Mouse (Mus musculus) liver, adult 10 weeks (tissue): Measurements from ENCODE around the gene Gm10251. TPM values are rescaled to one million over a fixed set of nuclear protein-coding genes. Genes with fewer than 3 reads are reported as not detected.

Source experiments
- polyA plus RNA-seq: library from polyadenylated mRNA; stranded (reverse); fragments of 350-450 nt; fragmentation: Illumina TruSeq; extraction: RNeasy Lipid Tissue Mini Kit (QIAGEN cat#74804); gene quantifications from one replicate; pipeline ENCODE4 v1.2.3, GENCODE M21; 2014; ENCODE audit warnings: low read depth, low replicate concordance

Gm10251 gene
- not detected for polyA plus RNA-seq

GRCm38 (mm10) chr14:6684070-6684469 lies at the start of gene Gm10251:
Gm10251 (minus strand) TSS chr14:6684170.

GRCm38 (mm10) chr14:6720151-6720550 lies 36.2 kb upstream of the Gm10251 start, which contains the start of gene Gm8050:
Gm8050 (minus strand) TSS chr14:6720251.

DNA sequence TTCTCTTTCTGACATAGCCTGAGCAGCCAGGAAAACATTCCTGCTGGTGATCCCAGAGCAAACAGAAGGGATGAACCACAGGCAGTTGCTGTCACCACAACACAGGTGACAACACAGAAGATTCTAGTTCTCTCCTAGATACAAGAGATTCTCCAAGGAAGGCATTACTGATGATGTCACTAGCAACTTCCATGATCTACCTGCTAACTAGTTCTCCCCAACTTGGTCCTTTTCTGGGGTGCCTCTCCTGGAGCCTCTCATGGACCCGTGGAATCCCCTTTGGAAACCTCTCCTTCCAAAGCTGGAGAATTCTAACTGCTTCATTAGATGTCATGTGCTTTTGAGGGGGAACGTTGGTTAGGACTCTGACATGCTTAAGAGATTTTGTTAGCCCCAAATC lies 61.7 kb downstream of the Gm10251 start, which contains the start of gene Gm3460:
Gm3460 (minus strand) TSS at position 101 of the 400 bp plus-strand sequence.

DNA sequence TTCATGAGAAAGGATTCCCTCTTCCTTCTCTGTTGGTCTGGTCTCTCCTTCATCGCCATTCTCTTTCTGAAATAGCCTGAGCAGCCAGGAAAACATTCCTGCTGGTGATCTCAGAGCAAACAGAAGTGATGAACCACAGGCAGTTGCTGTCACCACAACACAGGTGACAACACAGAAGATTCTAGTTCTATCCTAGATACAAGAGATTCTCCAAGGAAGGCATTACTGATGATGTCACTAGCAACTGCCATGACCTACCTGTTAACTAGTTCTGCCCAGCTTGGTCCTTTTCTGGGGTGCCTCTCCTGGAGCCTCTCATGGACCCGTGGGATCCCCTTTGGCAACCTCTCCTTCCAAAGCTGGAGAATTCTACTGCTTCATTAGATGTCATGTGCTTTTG lies 93.5 kb downstream of the Gm10251 start, which contains the start of gene Gm3629:
Gm3629 (minus strand) TSS at position 101 of the 400 bp plus-strand sequence.

Other genes starting within 250 kb of the Gm10251 start
- gene Gm3594, start 239.6 kb downstream of the Gm10251 start, polyA plus RNA-seq = not detected
- gene Gm8356, start 146.9 kb downstream of the Gm10251 start, polyA plus RNA-seq = not detected
- not detected for gene Gm3629, start 93.6 kb downstream of the Gm10251 start, polyA plus RNA-seq
- not detected for gene Gm3460, start 61.8 kb downstream of the Gm10251 start, polyA plus RNA-seq
- gene Gm8050, start 36.1 kb upstream of the Gm10251 start, polyA plus RNA-seq = not detected
- gene Gm3636, start 58.2 kb upstream of the Gm10251 start, polyA plus RNA-seq = not detected
- not detected for gene Gm8362, start 90.2 kb upstream of the Gm10251 start, polyA plus RNA-seq
- gene Gm3642, start 156.1 kb upstream of the Gm10251 start, polyA plus RNA-seq = not detected
- not detected for gene Gm3667, start 205.8 kb upstream of the Gm10251 start, polyA plus RNA-seq